Comparison of ENCODE assay signal across 9 mouse cellular contexts in the genomic region with DNA sequence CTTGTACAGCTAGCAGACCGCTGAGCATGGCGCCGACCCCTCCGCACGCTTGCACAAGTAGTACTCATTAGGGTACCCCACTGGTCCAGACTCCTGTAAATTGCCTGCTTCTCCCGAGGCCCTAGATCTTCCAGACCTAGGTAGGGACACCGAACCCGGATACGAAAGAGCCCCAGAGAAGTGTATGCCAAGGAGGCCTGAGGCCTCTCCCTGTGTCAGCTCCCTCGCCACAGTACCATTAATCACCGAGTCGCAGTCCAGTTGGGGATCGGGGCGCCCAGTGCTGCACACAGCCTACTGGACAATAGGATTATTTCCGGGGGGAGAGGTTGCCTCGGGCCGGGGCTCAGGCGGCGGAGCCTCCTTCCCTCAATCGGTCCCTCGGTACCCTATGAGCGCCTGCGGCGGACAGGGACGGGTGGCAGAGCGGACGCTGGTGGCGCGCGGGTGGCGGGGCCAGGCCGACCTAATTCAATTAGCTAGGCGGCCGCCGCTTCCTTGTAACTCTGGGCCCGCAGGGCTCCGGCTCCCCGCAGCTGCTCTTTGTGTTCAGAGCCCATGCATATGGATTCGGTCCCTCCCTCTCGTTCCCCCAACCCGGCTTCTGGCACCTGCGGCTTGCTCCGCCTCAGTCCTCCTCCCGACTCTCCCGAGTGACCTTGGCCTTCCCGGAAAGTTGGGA. TPM values are rescaled to one million over a fixed set of nuclear protein-coding genes. Genes with fewer than 3 reads are reported as not detected.
DNase-seq lines count a peak whose midpoint lies in the region; ATAC-seq and TF ChIP-seq lines count a peak whose summit lies in the region.
"Had no signal": no experiment of that assay in that cellular context is flagged by ENCODE, and none has a peak within 500 bp of the region (broad histone marks: within the 10 kb centered on the region; RNA-seq: fewer than 3 reads in every experiment).

No protein-coding gene starts in this region.

- no peak overlapping the region for H3K9ac ChIP-seq in heart, postnatal 0 days (replicated peaks; ENCODE audit: low read depth, low read length)
- no peak overlapping the region for H3K9ac ChIP-seq in embryonic facial prominence, embryonic 13.5 days
- H3K9ac ChIP-seq in intestine, embryonic 16.5 days (ENCODE audit: low read depth, low read length), result no peak overlapping the region
- H3K9ac ChIP-seq in neural tube, embryonic 14.5 days (replicated peaks; ENCODE audit: low read depth, low read length), result no peak overlapping the region

- peak overlapping the region; percentile 27 for H3K4me3 ChIP-seq in heart, postnatal 0 days (ENCODE audit: low read depth, low read length)
- H3K4me3 ChIP-seq in embryonic facial prominence, embryonic 13.5 days, result peak overlapping the region; percentile 9; the same call in 1 of the 2 replicates
- H3K4me3 ChIP-seq in intestine, embryonic 16.5 days (ENCODE audit: low read length), result 0 out of 2 replicates have a peak overlapping the region, but pooled peaks have one; percentile 4
- H3K4me3 ChIP-seq in neural tube, embryonic 14.5 days (ENCODE audit: low read depth, low read length), result 0 out of 2 replicates have a peak overlapping the region, but pooled peaks have one; percentile 10

- H3K36me3 ChIP-seq in heart, postnatal 0 days (replicated peaks; ENCODE audit: control insufficient read depth, insufficient read depth, low read length), result no peaks in the 10 kb centered on the region
- no peaks in the 10 kb centered on the region for H3K36me3 ChIP-seq in embryonic facial prominence, embryonic 13.5 days
- no peaks in the 10 kb centered on the region for H3K36me3 ChIP-seq in intestine, embryonic 16.5 days (ENCODE audit: control insufficient read depth, insufficient read depth, low read length)
- H3K36me3 ChIP-seq in neural tube, embryonic 14.5 days (ENCODE audit: control insufficient read depth, insufficient read depth, low read length), result no peaks in the 10 kb centered on the region

- no peak for DNase-seq in heart, postnatal 0 days (ENCODE audit: low spot score)
- no peak for DNase-seq in heart, postnatal 4 days
- no peak for DNase-seq in thymus, postnatal 14 days
- DNase-seq in thymus, adult 18-20 months, result no peak
- no peak for DNase-seq in spleen, postnatal 14 days (ENCODE audit: low spot score in 2 of 2)

- H3K4me1 ChIP-seq in heart, postnatal 0 days (ENCODE audit: control insufficient read depth, insufficient read depth), result peaks cover 3% of the 10 kb centered on the region; the same call in 1 of the 2 replicates
- peaks cover 9% of the 10 kb centered on the region for H3K4me1 ChIP-seq in embryonic facial prominence, embryonic 13.5 days
- no peaks in the 10 kb centered on the region for H3K4me1 ChIP-seq in intestine, embryonic 16.5 days (ENCODE audit: control insufficient read depth, insufficient read depth, low read length)
- no peaks in the 10 kb centered on the region for H3K4me1 ChIP-seq in neural tube, embryonic 14.5 days (ENCODE audit: control insufficient read depth, insufficient read depth, low read length)

- no peak overlapping the region for H3K27ac ChIP-seq in heart, postnatal 0 days (ENCODE audit: low read depth)
- no peak overlapping the region for H3K27ac ChIP-seq in embryonic facial prominence, embryonic 13.5 days
- H3K27ac ChIP-seq in intestine, embryonic 16.5 days (ENCODE audit: low read length), result no peak overlapping the region
- no peak overlapping the region for H3K27ac ChIP-seq in neural tube, embryonic 14.5 days (ENCODE audit: low read depth, low read length)

- 3% methylated on average over 45 of the region's 46 CpGs for WGBS in heart, postnatal 0 days
- 1% methylated on average over 46 of the region's 46 CpGs for WGBS in embryonic facial prominence, embryonic 13.5 days
- 2% methylated on average over 46 of the region's 46 CpGs for WGBS in intestine, embryonic 16.5 days
- WGBS in neural tube, embryonic 14.5 days, result 1% methylated on average over 46 of the region's 46 CpGs

- H3K4me2 ChIP-seq in heart, postnatal 0 days (ENCODE audit: low read depth, low read length), result peak overlapping the region; percentile 34
- peak overlapping the region; percentile 18; the same call in 1 of the 2 replicates for H3K4me2 ChIP-seq in embryonic facial prominence, embryonic 13.5 days
- H3K4me2 ChIP-seq in intestine, embryonic 16.5 days (ENCODE audit: low read depth, low read length), result no peak overlapping the region
- 0 out of 2 replicates have a peak overlapping the region, but pooled peaks have one; percentile 4 for H3K4me2 ChIP-seq in neural tube, embryonic 14.5 days (ENCODE audit: low read depth, low read length)

- H3K9me3 ChIP-seq in heart, postnatal 0 days (replicated peaks; ENCODE audit: control insufficient read depth, low read length), result no peaks in the 10 kb centered on the region
- H3K9me3 ChIP-seq in embryonic facial prominence, embryonic 13.5 days, result no peaks in the 10 kb centered on the region
- H3K9me3 ChIP-seq in intestine, embryonic 16.5 days (ENCODE audit: control insufficient read depth, low read length), result peaks cover 3% of the 10 kb centered on the region; the same call in 1 of the 2 replicates
- H3K9me3 ChIP-seq in neural tube, embryonic 14.5 days (ENCODE audit: control insufficient read depth, low read length), result no peaks in the 10 kb centered on the region

- no peak for TF ChIP-seq CTCF in heart, postnatal 0 days (IDR thresholded peaks at IDR 0.05; ENCODE audit: low read depth)

- TF ChIP-seq EP300 in heart, postnatal 0 days (IDR thresholded peaks at IDR 0.05; ENCODE audit: low read depth), result no peak

- ATAC-seq in heart, postnatal 0 days (ENCODE audit: insufficient read depth, low read depth), result no peak
- ATAC-seq in embryonic facial prominence, embryonic 13.5 days (ENCODE audit: insufficient number of reproducible peaks, insufficient read depth, low FRiP score, low TSS enrichment, low read depth), result no peak
- ATAC-seq in intestine, embryonic 16.5 days, result no peak
- peak; percentile 41; the same call in 1 of the 2 replicates for ATAC-seq in neural tube, embryonic 14.5 days (ENCODE audit: low read depth)

- H3K27me3 ChIP-seq in heart, postnatal 0 days (ENCODE audit: control insufficient read depth, insufficient read depth, low read length), result peaks cover 98% of the 10 kb centered on the region
- H3K27me3 ChIP-seq in embryonic facial prominence, embryonic 13.5 days, result peaks cover 100% of the 10 kb centered on the region
- H3K27me3 ChIP-seq in intestine, embryonic 16.5 days (replicated peaks; ENCODE audit: control insufficient read depth, insufficient read depth, low read length), result peaks cover 87% of the 10 kb centered on the region
- H3K27me3 ChIP-seq in neural tube, embryonic 14.5 days (ENCODE audit: control insufficient read depth, insufficient read depth, low read length), result peaks cover 83% of the 10 kb centered on the region

RNA-seq across cellular contexts. Expression of gene Tlx1, which starts 7.1 kb away (rescaled TPM):
- 0.34 and 1.3 TPM in 2 replicates for total RNA-seq in heart, postnatal 0 days (2014; rRNA removed; ENCODE audit: low replicate concordance)
- polyA plus RNA-seq in heart, postnatal 0 days (2015; fragmentation: Nextera tagmentation; extraction: Ambion mirVana), result 0.31 and 0.33 TPM in 2 replicates
- 1 to 10 TPM in 1 of 2 experiments, under 1 TPM in 1; 0.88 to 1.4 TPM for total RNA-seq in heart, postnatal 4 days (2021)
- polyA plus RNA-seq in embryonic facial prominence, embryonic 13.5 days (2015; fragmentation: Nextera tagmentation; extraction: Ambion mirVana), result 0.25 and 1.5 TPM in 2 replicates
- polyA plus RNA-seq in intestine, embryonic 16.5 days (2015; fragmentation: Nextera tagmentation; extraction: Ambion mirVana), result 0.06 TPM in 1 of 2 replicates, not detected in the other
- polyA plus RNA-seq in neural tube, embryonic 14.5 days (2014; fragmentation: Nextera tagmentation; extraction: Ambion mirVana), result 0.35 TPM in 1 of 2 replicates, not detected in the other
- total RNA-seq: left cerebral cortex, postnatal 10 days had no signal
